8 mouse cellular contexts compared by ENCODE assay signal in the genomic region with DNA sequence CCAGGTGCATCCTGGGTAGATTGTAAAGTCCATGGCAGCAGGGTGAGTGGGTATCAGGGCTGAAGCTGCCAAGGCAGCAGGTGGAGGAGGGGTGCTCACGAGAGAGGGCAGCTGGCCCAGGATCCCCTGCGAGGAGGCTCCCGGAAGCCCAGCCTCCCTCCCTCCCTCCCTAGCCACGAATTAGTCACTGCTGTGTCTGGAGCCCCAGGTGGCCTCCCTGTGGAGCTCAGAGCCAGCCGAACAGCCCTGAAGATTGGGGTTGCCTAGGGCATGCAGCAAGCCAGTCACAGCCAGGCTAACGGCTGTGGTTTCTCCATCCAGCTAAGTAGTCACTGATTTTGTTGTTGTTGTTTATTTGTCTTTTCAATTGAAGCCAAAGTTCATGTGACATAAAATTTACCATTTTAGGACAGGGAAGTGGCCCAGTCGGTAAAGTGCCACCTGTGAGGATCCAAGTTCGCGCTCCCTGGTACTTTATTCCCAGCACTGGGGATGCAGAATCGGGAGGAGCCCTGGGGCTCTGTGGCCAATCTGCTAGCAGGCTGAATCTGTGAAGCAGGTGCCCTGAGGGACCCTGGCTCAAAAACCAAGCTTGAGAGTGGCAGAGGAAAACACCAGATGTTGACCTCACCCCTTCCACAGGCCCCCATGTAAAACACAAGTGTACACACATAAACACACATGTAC. TPM values are rescaled to one million over a fixed set of nuclear protein-coding genes. Genes with fewer than 3 reads are reported as not detected.
DNase-seq lines count a peak whose midpoint lies in the region; ATAC-seq and TF ChIP-seq lines count a peak whose summit lies in the region.

No protein-coding gene starts in this region.

- H3K27ac ChIP-seq in heart, postnatal 0 days (ENCODE audit: low read depth), result peak overlapping the region; percentile 36; the same call in 1 of the 2 replicates
- no peak overlapping the region for H3K27ac ChIP-seq in limb, embryonic 12.5 days
- no peak overlapping the region for H3K27ac ChIP-seq in stomach, embryonic 15.5 days

- 8% methylated on average over 10 of the region's 10 CpGs for WGBS in heart, postnatal 0 days
- WGBS in limb, embryonic 12.5 days, result 12% methylated on average over 10 of the region's 10 CpGs
- 15% methylated on average over 10 of the region's 10 CpGs for WGBS in stomach, embryonic 15.5 days

- no peak for TF ChIP-seq CTCF in E14TG2a.4 (conservative IDR thresholded peaks at IDR 0.05; ENCODE audit: low read length)
- TF ChIP-seq CTCF in heart, postnatal 0 days (IDR thresholded peaks at IDR 0.05; ENCODE audit: low read depth), result no peak

- peak overlapping the region; percentile 30 for H3K4me2 ChIP-seq in heart, postnatal 0 days (ENCODE audit: low read depth, low read length)
- H3K4me2 ChIP-seq in limb, embryonic 12.5 days, result peak overlapping the region; percentile 44
- 0 out of 2 replicates have a peak overlapping the region, but pooled peaks have one; percentile 9 for H3K4me2 ChIP-seq in stomach, embryonic 15.5 days

- no peaks in the 10 kb centered on the region for H3K36me3 ChIP-seq in E14TG2a.4 (ENCODE audit: insufficient read depth, low read length)
- H3K36me3 ChIP-seq in heart, postnatal 0 days (replicated peaks; ENCODE audit: control insufficient read depth, insufficient read depth, low read length), result no peaks in the 10 kb centered on the region
- no peaks in the 10 kb centered on the region for H3K36me3 ChIP-seq in limb, embryonic 12.5 days
- H3K36me3 ChIP-seq in stomach, embryonic 15.5 days, result no peaks in the 10 kb centered on the region

- peak overlapping the region; percentile 48 for H3K4me3 ChIP-seq in E14TG2a.4 (replicated peaks; ENCODE audit: low read length)
- H3K4me3 ChIP-seq in heart, postnatal 0 days (ENCODE audit: low read depth, low read length), result no peak overlapping the region
- H3K4me3 ChIP-seq in limb, embryonic 12.5 days (replicated peaks), result no peak overlapping the region
- no peak overlapping the region for H3K4me3 ChIP-seq in stomach, embryonic 15.5 days (replicated peaks)

- no peaks in the 10 kb centered on the region for H3K27me3 ChIP-seq in E14TG2a.4 (ENCODE audit: insufficient read depth, low read length)
- no peaks in the 10 kb centered on the region for H3K27me3 ChIP-seq in heart, postnatal 0 days (ENCODE audit: control insufficient read depth, insufficient read depth, low read length)
- peaks cover 19% of the 10 kb centered on the region for H3K27me3 ChIP-seq in limb, embryonic 12.5 days
- H3K27me3 ChIP-seq in stomach, embryonic 15.5 days (replicated peaks), result no peaks in the 10 kb centered on the region

- TF ChIP-seq EP300 in heart, postnatal 0 days (IDR thresholded peaks at IDR 0.05; ENCODE audit: low read depth), result no peak

- DNase-seq in 3T3-L1 (ENCODE audit: low read depth, low spot score), result peak; percentile 80
- peak; percentile 85 to 90 for DNase-seq in cerebellum, postnatal 25 days
- DNase-seq in heart, postnatal 0 days (ENCODE audit: low spot score), result peak; percentile 71
- no peak for DNase-seq in ovary, postnatal 10 days (ENCODE audit: low spot score)
- DNase-seq in ovary, postnatal 36 days (ENCODE audit: low spot score), result no peak

- H3K4me1 ChIP-seq in E14TG2a.4 (replicated peaks; ENCODE audit: low read depth, low read length), result peaks cover 63% of the 10 kb centered on the region
- H3K4me1 ChIP-seq in heart, postnatal 0 days (ENCODE audit: control insufficient read depth, insufficient read depth), result 0 out of 2 replicates have a peak, but pooled peaks cover 2% of the 10 kb centered on the region
- peaks cover 19% of the 10 kb centered on the region for H3K4me1 ChIP-seq in limb, embryonic 12.5 days (replicated peaks)
- peaks cover 10% of the 10 kb centered on the region for H3K4me1 ChIP-seq in stomach, embryonic 15.5 days

- peak; percentile 93 for ATAC-seq in heart, postnatal 0 days (ENCODE audit: insufficient read depth, low read depth)
- 0 out of 2 replicates have a peak, but pooled peaks have one; percentile 43 for ATAC-seq in limb, embryonic 12.5 days (ENCODE audit: insufficient number of reproducible peaks, insufficient read depth, low FRiP score, low TSS enrichment, low read depth)
- peak; percentile 65 for ATAC-seq in stomach, embryonic 15.5 days (ENCODE audit: insufficient read depth, low FRiP score, low read depth)

- no peak overlapping the region for H3K9ac ChIP-seq in heart, postnatal 0 days (replicated peaks; ENCODE audit: low read depth, low read length)
- H3K9ac ChIP-seq in limb, embryonic 12.5 days (replicated peaks), result 0 out of 2 replicates have a peak overlapping the region, but pooled peaks have one; percentile 23
- H3K9ac ChIP-seq in stomach, embryonic 15.5 days, result no peak overlapping the region

- H3K9me3 ChIP-seq in E14TG2a.4 (ENCODE audit: low read length), result peaks cover 13% of the 10 kb centered on the region
- H3K9me3 ChIP-seq in heart, postnatal 0 days (replicated peaks; ENCODE audit: control insufficient read depth, low read length), result peaks cover 5% of the 10 kb centered on the region; the same call in 1 of the 2 replicates
- H3K9me3 ChIP-seq in limb, embryonic 12.5 days, result peaks cover 8% of the 10 kb centered on the region; the same call in 1 of the 2 replicates
- no peaks in the 10 kb centered on the region for H3K9me3 ChIP-seq in stomach, embryonic 15.5 days

RNA-seq across cellular contexts. Expression of gene Tesc, which starts 10.4 kb away (rescaled TPM):
- total RNA-seq in heart, postnatal 0 days (2014; rRNA removed; ENCODE audit: low replicate concordance), result 17.6 and 19.6 TPM in 2 replicates
- 19.0 and 20.7 TPM in 2 replicates for polyA plus RNA-seq in heart, postnatal 0 days (2015; fragmentation: Nextera tagmentation; extraction: Ambion mirVana)
- 0.49 and 0.74 TPM in 2 replicates for polyA plus RNA-seq in limb, embryonic 12.5 days (2016; fragmentation: Nextera tagmentation; extraction: Ambion mirVana)
- 16.0 and 17.7 TPM in 2 replicates for polyA plus RNA-seq in stomach, embryonic 15.5 days (2015; fragmentation: Nextera tagmentation; extraction: Ambion mirVana)

Comparison
In these comparisons a context has a peak if more than half of its experiments do, and no peak if none do; other contexts are left out.
1. DNase-seq: peak in 3T3-L1 (single experiment), cerebellum, postnatal 25 days (2 of 2) and heart, postnatal 0 days (single experiment); none in ovary, postnatal 10 days (single experiment) and ovary, postnatal 36 days (single experiment).
2. ATAC-seq: peak in every context shown above with its lines; median percentile 93 in heart, postnatal 0 days; 65 in stomach, embryonic 15.5 days; 43 in limb, embryonic 12.5 days.
3. Peak in every context shown above with its lines, with median percentiles within 50 percentile points of each other: H3K4me2 ChIP-seq.